Mouse (Mus musculus): Measurements from ENCODE around the gene Kcnc3. TPM values are rescaled to one million over a fixed set of nuclear protein-coding genes. Genes with fewer than 3 reads are reported as not detected.
A peak's percentile ranks its signal among the peaks of the same experiment; 100 is the strongest.

Gene Kcnc3
- polyA plus RNA-seq, 1 experiment: 3.9 TPM

DNA sequence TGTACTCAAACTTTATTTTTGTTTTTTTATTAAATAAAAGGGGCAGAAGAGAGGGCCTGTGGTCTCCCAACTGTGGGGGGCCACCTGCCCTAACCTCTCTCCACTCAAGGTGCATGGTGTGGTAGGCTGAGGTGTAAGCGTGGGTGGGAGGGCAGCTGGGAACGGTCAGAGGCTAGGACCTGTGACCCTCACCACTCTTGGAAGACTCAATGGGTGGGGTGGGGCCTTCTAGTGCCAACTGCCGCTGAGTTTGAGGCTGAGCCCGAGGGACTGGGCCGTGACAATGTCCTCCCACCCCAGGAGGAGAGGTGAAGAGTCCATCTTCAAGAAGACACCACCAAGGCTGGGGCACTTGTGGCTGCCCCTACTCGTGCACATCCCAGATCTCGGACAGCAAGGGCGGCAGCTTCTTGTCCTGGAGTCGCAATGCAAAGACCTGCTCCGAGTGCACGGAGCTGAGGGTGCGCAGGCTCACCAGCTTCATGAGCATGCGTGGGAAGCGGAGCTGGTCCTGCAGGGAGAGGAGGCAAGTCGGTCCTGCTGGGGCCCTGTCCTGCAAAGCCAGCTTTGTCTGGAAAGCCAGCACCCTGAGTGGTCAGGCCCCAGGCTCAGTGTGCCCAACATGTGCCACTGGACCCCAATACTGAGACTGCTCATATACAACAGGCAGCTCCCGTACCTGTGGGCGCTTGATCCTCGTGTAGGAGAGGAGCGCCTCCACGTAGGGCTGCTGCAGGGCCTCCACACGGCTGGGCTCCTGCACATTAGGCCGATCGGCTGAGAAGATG lies 40.6 kb upstream of the Kcnc3 start:
- Histone ChIP-seq H3K4me1 (ENCODE audit: control insufficient read depth, insufficient read depth, low read length) (peaks cover 9% of the 10 kb centered on the region; the same call in 1 of the 2 replicates), H3K27ac (ENCODE audit: control insufficient read depth, insufficient read depth, low read depth, low read length, poor library complexity) (no peak overlapping the region; the same call in 1 of the 2 replicates), H3K4me3 (replicated peaks; ENCODE audit: control insufficient read depth, low read depth, low read length) (no peak overlapping the region)
- 93% methylated on average over 23 of the region's 23 CpGs for WGBS
- TF ChIP-seq CTCF (IDR thresholded peaks at IDR 0.05; ENCODE audit: control insufficient read depth, insufficient read depth, low read length) (no peak), POLR2A (IDR thresholded peaks at IDR 0.05; ENCODE audit: borderline replicate concordance, control insufficient read depth, low read depth, low read length) (no peak)

- peaks cover 9% of the 10 kb centered on the region; the same call in 1 of the 2 replicates for H3K4me1 ChIP-seq (ENCODE audit: control insufficient read depth, insufficient read depth, low read length)
- H3K4me3 ChIP-seq (replicated peaks; ENCODE audit: control insufficient read depth, low read depth, low read length): no peak overlapping the region
- TF ChIP-seq POLR2A (IDR thresholded peaks at IDR 0.05; ENCODE audit: borderline replicate concordance, control insufficient read depth, low read depth, low read length) (no peak), CTCF (IDR thresholded peaks at IDR 0.05; ENCODE audit: control insufficient read depth, insufficient read depth, low read length) (no peak)
- H3K27ac ChIP-seq (ENCODE audit: control insufficient read depth, insufficient read depth, low read depth, low read length, poor library complexity): no peak overlapping the region; the same call in 1 of the 2 replicates
- 85% methylated on average over 12 of the region's 12 CpGs for WGBS
Measured at GRCm38 (mm10) chr7:44550409-44550678, 40.1 kb upstream of the Kcnc3 start.

DNA sequence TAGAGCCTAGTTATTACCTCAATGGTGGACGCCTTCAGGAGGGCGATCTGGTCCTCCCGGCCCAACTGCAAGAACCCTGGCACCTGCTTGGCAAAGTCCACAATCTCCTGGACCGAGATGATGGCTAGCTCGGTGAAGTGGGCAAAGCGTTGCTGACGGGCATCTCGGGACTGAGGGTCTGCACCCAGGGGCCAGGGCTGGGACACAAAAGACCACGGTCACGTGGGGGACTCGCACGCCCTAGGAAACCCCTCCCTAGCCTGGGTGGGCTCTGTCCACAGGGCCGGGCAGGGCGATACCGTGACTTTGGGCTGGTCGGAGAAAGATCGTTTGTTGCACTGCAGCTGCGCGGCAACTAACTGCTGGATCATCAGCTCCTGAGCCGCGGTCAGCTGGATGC lies 39.2 kb upstream of the Kcnc3 start:
- no peak overlapping the region for H3K4me3 ChIP-seq (replicated peaks; ENCODE audit: control insufficient read depth, low read depth, low read length)
- 96% methylated on average over 21 of the region's 21 CpGs for WGBS
- H3K27ac ChIP-seq (ENCODE audit: control insufficient read depth, insufficient read depth, low read depth, low read length, poor library complexity): no peak overlapping the region
- TF ChIP-seq CTCF (IDR thresholded peaks at IDR 0.05; ENCODE audit: control insufficient read depth, insufficient read depth, low read length) (no peak), POLR2A (IDR thresholded peaks at IDR 0.05; ENCODE audit: borderline replicate concordance, control insufficient read depth, low read depth, low read length) (no peak)
- H3K4me1 ChIP-seq (ENCODE audit: control insufficient read depth, insufficient read depth, low read length): peaks cover 9% of the 10 kb centered on the region; the same call in 1 of the 2 replicates

- TF ChIP-seq POLR2A (IDR thresholded peaks at IDR 0.05; ENCODE audit: borderline replicate concordance, control insufficient read depth, low read depth, low read length) (no peak), CTCF (IDR thresholded peaks at IDR 0.05; ENCODE audit: control insufficient read depth, insufficient read depth, low read length) (no peak)
- 93% methylated on average over 22 of the region's 22 CpGs for WGBS
- no peak overlapping the region for H3K4me3 ChIP-seq (replicated peaks; ENCODE audit: control insufficient read depth, low read depth, low read length)
- H3K27ac ChIP-seq (ENCODE audit: control insufficient read depth, insufficient read depth, low read depth, low read length, poor library complexity): no peak overlapping the region
- peaks cover 8% of the 10 kb centered on the region; the same call in 1 of the 2 replicates for H3K4me1 ChIP-seq (ENCODE audit: control insufficient read depth, insufficient read depth, low read length)
Measured at GRCm38 (mm10) chr7:44551731-44552130, 38.7 kb upstream of the Kcnc3 start.

- TF ChIP-seq CTCF (IDR thresholded peaks at IDR 0.05; ENCODE audit: control insufficient read depth, insufficient read depth, low read length) (no peak), POLR2A (IDR thresholded peaks at IDR 0.05; ENCODE audit: borderline replicate concordance, control insufficient read depth, low read depth, low read length) (no peak)
- Histone ChIP-seq H3K4me1 (ENCODE audit: control insufficient read depth, insufficient read depth, low read length) (peaks cover 6% of the 10 kb centered on the region; the same call in 1 of the 2 replicates), H3K4me3 (replicated peaks; ENCODE audit: control insufficient read depth, low read depth, low read length) (no peak overlapping the region), H3K27ac (ENCODE audit: control insufficient read depth, insufficient read depth, low read depth, low read length, poor library complexity) (no peak overlapping the region)
- 93% methylated on average over 31 of the region's 31 CpGs for WGBS
Measured at GRCm38 (mm10) chr7:44552141-44552908, 38.1 kb upstream of the Kcnc3 start.

DNA sequence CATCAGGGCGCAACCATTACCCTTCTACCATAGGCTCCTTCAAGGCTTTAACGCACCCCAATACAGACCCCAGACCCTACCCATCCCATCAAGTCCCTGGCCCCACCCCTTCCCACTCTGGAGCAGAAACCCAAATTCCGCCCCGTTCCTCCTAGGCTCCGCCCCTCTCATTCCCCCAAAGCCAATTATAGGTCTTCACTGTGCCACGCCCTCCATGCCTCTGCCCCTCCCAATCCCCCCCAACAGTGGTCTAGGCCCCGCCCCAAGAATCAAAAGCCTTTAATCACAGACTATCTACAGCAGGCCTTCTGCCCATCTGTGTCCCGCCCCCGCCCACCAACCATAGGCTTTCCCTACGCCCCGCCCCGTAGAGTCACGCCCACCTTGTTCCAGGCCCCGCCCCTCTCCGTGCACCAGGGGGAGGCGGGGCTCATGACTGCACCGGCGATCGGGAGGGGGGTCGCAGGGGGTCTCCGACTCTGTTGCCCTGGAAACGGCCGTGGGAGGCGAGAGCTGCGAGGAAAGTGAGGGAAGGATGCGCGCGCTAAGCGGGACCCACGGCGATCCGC lies 37.2 kb upstream of the Kcnc3 start:
- no peak for TF ChIP-seq POLR2A (IDR thresholded peaks at IDR 0.05; ENCODE audit: borderline replicate concordance, control insufficient read depth, low read depth, low read length)
- no peak for TF ChIP-seq CTCF (IDR thresholded peaks at IDR 0.05; ENCODE audit: control insufficient read depth, insufficient read depth, low read length)
- 1% methylated on average over 32 of the region's 32 CpGs for WGBS
- Histone ChIP-seq H3K4me3 (replicated peaks; ENCODE audit: control insufficient read depth, low read depth, low read length) (peak overlapping the region; percentile 99), H3K27ac (ENCODE audit: control insufficient read depth, insufficient read depth, low read depth, low read length, poor library complexity) (peak overlapping the region; percentile 100), H3K4me1 (ENCODE audit: control insufficient read depth, insufficient read depth, low read length) (peaks cover 2% of the 10 kb centered on the region; the same call in 1 of the 2 replicates)

DNA sequence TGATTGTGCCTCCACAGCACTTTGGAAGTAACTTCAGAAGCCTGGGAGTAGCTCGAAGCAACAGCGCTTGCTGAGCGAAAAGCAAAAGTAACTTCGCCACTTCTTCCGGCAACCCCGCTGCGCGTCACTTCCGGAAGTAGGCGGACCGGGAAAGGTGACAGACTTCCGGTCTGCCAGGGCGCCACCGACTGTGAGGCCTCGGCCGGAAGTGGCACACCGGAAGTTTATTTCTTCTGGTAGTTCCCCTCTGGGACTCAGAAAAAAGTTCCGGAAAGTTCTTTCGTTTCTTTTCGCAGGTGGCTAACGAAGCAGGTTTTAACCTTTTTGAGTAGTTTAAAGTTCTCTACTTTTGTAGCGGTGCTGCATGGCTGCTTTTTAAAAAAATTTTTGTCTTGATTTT lies 36.6 kb upstream of the Kcnc3 start, which contains the start of gene Nr1h2:
Gene Nr1h2, minus strand, starts transcription at position 126 of the 400 bp plus-strand sequence.
- peak within 1 kb of the TSS; percentile 99 for H3K4me3 ChIP-seq (replicated peaks; ENCODE audit: control insufficient read depth, low read depth, low read length)
- no peak for TF ChIP-seq CTCF (IDR thresholded peaks at IDR 0.05; ENCODE audit: control insufficient read depth, insufficient read depth, low read length)
- peak; percentile 57; the same call in 1 of the 2 replicates for TF ChIP-seq POLR2A (IDR thresholded peaks at IDR 0.05; ENCODE audit: borderline replicate concordance, control insufficient read depth, low read depth, low read length)
- H3K27ac ChIP-seq (ENCODE audit: control insufficient read depth, insufficient read depth, low read depth, low read length, poor library complexity): peak within 1 kb of the TSS; percentile 100
- H3K4me1 ChIP-seq (ENCODE audit: control insufficient read depth, insufficient read depth, low read length): peaks cover 2% of the 10 kb centered on the region; the same call in 1 of the 2 replicates
- WGBS: under 1% methylated on average over 22 of the region's 22 CpGs

DNA sequence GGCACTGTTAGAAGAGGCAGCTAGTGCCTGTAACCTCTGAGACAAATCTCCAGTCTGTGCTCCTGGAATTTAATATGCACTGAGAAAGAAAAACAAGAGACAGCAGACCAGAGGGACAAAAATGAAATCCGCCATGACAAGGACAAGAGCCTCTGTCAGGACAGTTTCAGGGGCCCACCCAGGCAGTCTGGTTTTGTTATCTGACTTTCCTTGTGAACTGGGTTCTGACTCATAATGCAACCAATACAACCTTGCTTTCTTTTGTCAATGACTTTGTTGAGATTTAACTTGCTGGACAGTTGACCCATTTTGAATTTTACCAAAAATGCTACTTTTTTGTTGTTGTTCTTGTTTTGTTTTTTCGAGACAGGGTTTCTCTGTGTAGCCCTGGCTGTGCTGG lies 32.8 kb upstream of the Kcnc3 start:
- Histone ChIP-seq H3K27ac (ENCODE audit: control insufficient read depth, insufficient read depth, low read depth, low read length, poor library complexity) (no peak overlapping the region), H3K4me3 (replicated peaks; ENCODE audit: control insufficient read depth, low read depth, low read length) (no peak overlapping the region), H3K4me1 (ENCODE audit: control insufficient read depth, insufficient read depth, low read length) (no peaks in the 10 kb centered on the region; the same call in none of the 2 replicates)
- WGBS: 85% methylated on average over 2 of the region's 2 CpGs
- TF ChIP-seq CTCF (IDR thresholded peaks at IDR 0.05; ENCODE audit: control insufficient read depth, insufficient read depth, low read length) (no peak), POLR2A (IDR thresholded peaks at IDR 0.05; ENCODE audit: borderline replicate concordance, control insufficient read depth, low read depth, low read length) (no peak)
